Mouse (Mus musculus) ES-E14 (cell line): ENCODE measurements around the gene Msx3.

Experiments
- CHD2 ChIP-seq: IDR thresholded peaks from 2 replicates; pipeline ENCODE4 v1.6.1; 2014; ENCODE audit warnings: mild to moderate bottlenecking, low read depth, low read length, inconsistent platforms
- ZC3H11A ChIP-seq: IDR thresholded peaks from 2 replicates; pipeline ENCODE4 v1.6.1; 2012; ENCODE audit warnings: low read depth, mild to moderate bottlenecking, inconsistent platforms, low read length, borderline replicate concordance

GRCm38 (mm10) chr7:140048361-140049114, at the start of gene Msx3:
- TF ChIP-seq CHD2 (no peak), ZC3H11A (no peak)
